Mouse (Mus musculus) heart, embryonic 13.5 days (tissue): Measurements from ENCODE around the gene H2-DMb2. TPM values are rescaled to one million over a fixed set of nuclear protein-coding genes. Genes with fewer than 3 reads are reported as not detected.

ENCODE experiments used
- ATAC-seq: fragments of 200-750 bp; cut with Nextera tagmentation; 2 replicates; pipeline ENCODE4 v1.8.0; 2017; ENCODE audit warnings: moderate TSS enrichment; ENCODE audit not compliant: insufficient number of reproducible peaks, low FRiP score, low TSS enrichment; ENCODE audit errors: extremely low read depth
- H3K27ac ChIP-seq: fragments of 300-500 bp; sonication (generic); replicated peaks from 2 replicates; pipeline ENCODE4 v1.5.1; 2015; ENCODE audit warnings: moderate library complexity, mild to moderate bottlenecking, inconsistent platforms
- H3K27me3 ChIP-seq: fragments of 300-500 bp; sonication (generic); replicated peaks from 2 replicates; pipeline ENCODE4 v1.6.1; 2015; ENCODE audit warnings: mild to moderate bottlenecking, inconsistent platforms
- H3K36me3 ChIP-seq: fragments of 300-500 bp; sonication (generic); 2 replicates; pipeline ENCODE4 v1.6.1; 2015; ENCODE audit warnings: mild to moderate bottlenecking, inconsistent platforms
- H3K4me1 ChIP-seq: fragments of 300-500 bp; sonication (generic); 2 replicates; pipeline ENCODE4 v1.6.1; 2015; ENCODE audit warnings: inconsistent platforms
- H3K4me2 ChIP-seq: fragments of 300-500 bp; sonication (generic); 2 replicates; pipeline ENCODE4 v1.6.1; 2015; ENCODE audit warnings: inconsistent platforms, mild to moderate bottlenecking, moderate library complexity
- H3K4me3 ChIP-seq: fragments of 300-500 bp; sonication (generic); 2 replicates; pipeline ENCODE4 v1.5.1; 2015; ENCODE audit warnings: moderate library complexity, mild to moderate bottlenecking, inconsistent platforms
- H3K9ac ChIP-seq: fragments of 300-500 bp; sonication (generic); 2 replicates; pipeline ENCODE4 v1.6.1; 2015; ENCODE audit warnings: inconsistent platforms, mild to moderate bottlenecking, moderate library complexity
- H3K9me3 ChIP-seq: fragments of 300-500 bp; sonication (generic); 2 replicates; pipeline ENCODE4 v1.6.1; 2016; ENCODE audit warnings: inconsistent platforms
- WGBS: fragments of 180-500 bp; shearing (Covaris S2); methylation state at CpG from one replicate; pipeline ENCODE4 v1.1.7; 2015; ENCODE audit warnings: mixed read lengths; 5-methylcytosine and 5-hydroxymethylcytosine counted together
- polyA plus RNA-seq: library from polyadenylated mRNA; unstranded; fragments of >200 nt; fragmentation: Nextera tagmentation; extraction: Ambion mirVana; gene quantifications from 2 replicates; pipeline ENCODE4 v1.2.1, GENCODE M21; 2015

The H2-DMb2 gene
- polyA plus RNA-seq, 1 experiment from 2014 or later = 0.15 TPM

GRCm38 (mm10) chr17:34107109-34107867 lies 35.8 kb upstream of the H2-DMb2 start:
- Histone ChIP-seq H3K36me3 (peaks cover 35% of the 10 kb centered on the region), H3K9me3 (0 out of 2 replicates have a peak, but pooled peaks cover 4% of the 10 kb centered on the region), H3K4me3 (no peak overlapping the region), H3K9ac (no peak overlapping the region), H3K27ac (no peak overlapping the region), H3K4me1 (0 out of 2 replicates have a peak, but pooled peaks cover 2% of the 10 kb centered on the region), H3K4me2 (no peak overlapping the region), H3K27me3 (no peaks in the 10 kb centered on the region)
- 77% methylated on average over 7 of the region's 7 CpGs for WGBS
- ATAC-seq = no peak

GRCm38 (mm10) chr17:34108460-34108859 lies 34.6 kb upstream of the H2-DMb2 start:
- peaks cover 2% of the 10 kb centered on the region; the same call in 1 of the 2 replicates for H3K4me1 ChIP-seq
- peaks cover 47% of the 10 kb centered on the region for H3K36me3 ChIP-seq
- no peak overlapping the region for H3K4me2 ChIP-seq
- no peak overlapping the region for H3K4me3 ChIP-seq
- 91% methylated on average over 5 of the region's 6 CpGs for WGBS
- no peak for ATAC-seq
- no peak overlapping the region for H3K9ac ChIP-seq
- H3K27me3 ChIP-seq = no peaks in the 10 kb centered on the region
- no peak overlapping the region for H3K27ac ChIP-seq
- 0 out of 2 replicates have a peak, but pooled peaks cover 4% of the 10 kb centered on the region for H3K9me3 ChIP-seq

GRCm38 (mm10) chr17:34109038-34109805 lies 33.9 kb upstream of the H2-DMb2 start:
- 0 out of 2 replicates have a peak, but pooled peaks cover 4% of the 10 kb centered on the region for H3K9me3 ChIP-seq
- H3K36me3 ChIP-seq = peaks cover 54% of the 10 kb centered on the region
- peaks cover 2% of the 10 kb centered on the region; the same call in 1 of the 2 replicates for H3K4me1 ChIP-seq
- no peak for ATAC-seq
- no peaks in the 10 kb centered on the region for H3K27me3 ChIP-seq
- no peak overlapping the region for H3K4me2 ChIP-seq
- peak overlapping the region; percentile 32; the same call in 1 of the 2 replicates for H3K27ac ChIP-seq
- no peak overlapping the region for H3K9ac ChIP-seq
- WGBS = 72% methylated on average over 14 of the region's 14 CpGs
- no peak overlapping the region for H3K4me3 ChIP-seq

GRCm38 (mm10) chr17:34109806-34110195 lies 33.3 kb upstream of the H2-DMb2 start:
- no peak overlapping the region for H3K9ac ChIP-seq
- WGBS = 64% methylated on average over 3 of the region's 3 CpGs

GRCm38 (mm10) chr17:34110309-34110708 lies 32.8 kb upstream of the H2-DMb2 start:
- Histone ChIP-seq H3K9me3 (0 out of 2 replicates have a peak, but pooled peaks cover 4% of the 10 kb centered on the region), H3K4me3 (no peak overlapping the region), H3K4me2 (no peak overlapping the region), H3K27ac (peak overlapping the region; percentile 32; the same call in 1 of the 2 replicates), H3K4me1 (peaks cover 9% of the 10 kb centered on the region), H3K36me3 (peaks cover 65% of the 10 kb centered on the region), H3K27me3 (no peaks in the 10 kb centered on the region), H3K9ac (no peak overlapping the region)
- WGBS = 60% methylated on average over 8 of the region's 8 CpGs
- no peak for ATAC-seq

More at GRCm38 (mm10) chr17:34109806-34110195, 33.3 kb upstream of the H2-DMb2 start:
- no peaks in the 10 kb centered on the region for H3K27me3 ChIP-seq
- no peak overlapping the region for H3K4me3 ChIP-seq
- peaks cover 60% of the 10 kb centered on the region for H3K36me3 ChIP-seq
- no peak for ATAC-seq
- 0 out of 2 replicates have a peak, but pooled peaks cover 4% of the 10 kb centered on the region for H3K9me3 ChIP-seq
- peak overlapping the region; percentile 32; the same call in 1 of the 2 replicates for H3K27ac ChIP-seq
- peaks cover 4% of the 10 kb centered on the region for H3K4me1 ChIP-seq
- H3K4me2 ChIP-seq = no peak overlapping the region

GRCm38 (mm10) chr17:34114114-34114513 lies 29.0 kb upstream of the H2-DMb2 start:
- Histone ChIP-seq H3K4me1 (peaks cover 29% of the 10 kb centered on the region), H3K4me3 (no peak overlapping the region), H3K36me3 (peaks cover 99% of the 10 kb centered on the region), H3K4me2 (0 out of 2 replicates have a peak overlapping the region, but pooled peaks have one; percentile 100), H3K27me3 (no peaks in the 10 kb centered on the region), H3K9ac (no peak overlapping the region), H3K27ac (no peak overlapping the region), H3K9me3 (no peaks in the 10 kb centered on the region)
- no peak for ATAC-seq
- WGBS = 89% methylated on average over 7 of the region's 7 CpGs

- Histone ChIP-seq H3K27ac (peak overlapping the region; percentile 45), H3K4me1 (peaks cover 26% of the 10 kb centered on the region), H3K4me2 (peak overlapping the region; percentile 100), H3K36me3 (peaks cover 74% of the 10 kb centered on the region), H3K9ac (peak overlapping the region; percentile 99), H3K9me3 (no peaks in the 10 kb centered on the region), H3K27me3 (no peaks in the 10 kb centered on the region), H3K4me3 (peak overlapping the region; percentile 99)
- no peak for ATAC-seq
- WGBS = 23% methylated on average over 7 of the region's 7 CpGs
Observed at GRCm38 (mm10) chr17:34116736-34117370, 26.3 kb upstream of the H2-DMb2 start.

- H3K9me3 ChIP-seq = no peaks in the 10 kb centered on the region
- peaks cover 67% of the 10 kb centered on the region for H3K36me3 ChIP-seq
- peak overlapping the region; percentile 100 for H3K27ac ChIP-seq
- H3K4me2 ChIP-seq = peak overlapping the region; percentile 100
- H3K4me3 ChIP-seq = peak overlapping the region; percentile 99
- no peak for ATAC-seq
- peaks cover 26% of the 10 kb centered on the region for H3K4me1 ChIP-seq
- no peaks in the 10 kb centered on the region for H3K27me3 ChIP-seq
- 0% methylated on average over 5 of the region's 5 CpGs for WGBS
- H3K9ac ChIP-seq = peak overlapping the region; percentile 99
Observed at GRCm38 (mm10) chr17:34117421-34118112, 25.5 kb upstream of the H2-DMb2 start.

- Histone ChIP-seq H3K27ac (peak overlapping the region; percentile 100), H3K4me1 (peaks cover 28% of the 10 kb centered on the region), H3K4me3 (peak overlapping the region; percentile 99), H3K27me3 (no peaks in the 10 kb centered on the region), H3K9me3 (no peaks in the 10 kb centered on the region), H3K36me3 (peaks cover 59% of the 10 kb centered on the region), H3K4me2 (peak overlapping the region; percentile 100), H3K9ac (peak overlapping the region; percentile 99)
- ATAC-seq = no peak
- WGBS = under 1% methylated on average over 67 of the region's 67 CpGs
Observed at GRCm38 (mm10) chr17:34118113-34118872, 24.8 kb upstream of the H2-DMb2 start.

GRCm38 (mm10) chr17:34118873-34119248 lies 24.2 kb upstream of the H2-DMb2 start:
- H3K9me3 ChIP-seq = no peaks in the 10 kb centered on the region
- WGBS = under 1% methylated on average over 38 of the region's 38 CpGs
- H3K27ac ChIP-seq = peak overlapping the region; percentile 100
- H3K27me3 ChIP-seq = no peaks in the 10 kb centered on the region
- peak overlapping the region; percentile 99 for H3K9ac ChIP-seq
- H3K4me2 ChIP-seq = peak overlapping the region; percentile 100
- no peak for ATAC-seq
- peaks cover 34% of the 10 kb centered on the region for H3K4me1 ChIP-seq
- H3K36me3 ChIP-seq = peaks cover 54% of the 10 kb centered on the region
- H3K4me3 ChIP-seq = peak overlapping the region; percentile 99
